Mouse (Mus musculus) kidney, adult 2 months (tissue): ENCODE results near the gene Tctex1d1.

Source experiments
- CTCF ChIP-seq: fragments of 200-500 bp; conservative IDR thresholded peaks from 2 replicates; pipeline ENCODE4 v1.5.1; 2011; ENCODE audit warnings: low read depth, mild to moderate bottlenecking, control low read depth, low read length, moderate library complexity, mixed read lengths; ENCODE audit not compliant: insufficient read depth, insufficient read length
- POLR2A ChIP-seq: fragments of 200-500 bp; IDR thresholded peaks from one replicate; pipeline ENCODE4 v1.6.1; 2011; ENCODE audit warnings: low read depth, low read length, control low read depth

DNA sequence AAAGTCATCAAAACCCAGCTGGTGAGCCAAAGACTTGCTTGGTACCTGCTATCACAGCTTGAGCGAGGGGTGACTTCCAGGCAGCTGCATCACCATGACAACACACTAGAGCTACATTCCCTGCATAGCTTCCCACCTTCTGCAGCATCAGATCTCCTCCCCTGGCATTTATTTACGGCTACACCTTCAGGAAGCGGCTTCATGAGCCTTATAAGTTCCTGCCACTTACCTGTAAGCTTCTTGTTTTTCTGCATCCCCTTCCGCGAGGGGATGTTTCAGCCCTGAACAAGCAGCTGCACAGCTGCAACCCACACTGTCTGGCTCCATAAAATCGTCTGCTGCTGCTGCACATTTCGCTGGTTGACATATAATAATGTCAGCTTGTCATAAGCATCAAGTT, 33.4 kb downstream of the Tctex1d1 start:
- TF ChIP-seq POLR2A: no peak
- TF ChIP-seq CTCF: no peak
